Mouse (Mus musculus): ENCODE measurements around the gene 4921539E11Rik. TPM values are rescaled to one million over a fixed set of nuclear protein-coding genes. Genes with fewer than 3 reads are reported as not detected.
A peak's percentile ranks its signal among the peaks of the same experiment; 100 is the strongest.

The 4921539E11Rik gene
- polyA plus RNA-seq, 1 experiment from 2014 or later = not detected

DNA sequence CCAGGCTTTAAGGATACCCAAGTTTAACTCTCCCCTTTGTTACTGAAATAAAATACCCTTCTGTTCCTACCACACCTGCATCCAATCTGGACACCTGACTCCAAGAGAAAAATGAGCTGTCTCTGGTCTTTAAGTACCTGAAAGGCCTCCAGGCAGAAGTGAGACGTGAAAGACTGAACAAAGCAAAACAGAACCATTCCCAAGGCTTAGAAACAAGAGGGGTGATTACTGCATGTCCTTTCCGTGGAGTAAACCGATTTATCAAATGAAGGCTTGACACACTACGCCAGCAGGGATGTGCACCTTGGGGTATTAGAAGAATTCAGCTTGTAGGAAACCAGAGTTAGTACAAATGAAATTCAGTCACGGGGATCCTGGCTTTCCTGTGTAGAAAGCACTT, 71.7 kb downstream of the 4921539E11Rik start:
- Histone ChIP-seq H3K9me3 (ENCODE audit: control insufficient read depth, low read length) (no peaks in the 10 kb centered on the region), H3K27ac (replicated peaks; ENCODE audit: low read depth, low read length) (no peak overlapping the region), H3K36me3 (ENCODE audit: control insufficient read depth, insufficient read depth, low read length) (no peaks in the 10 kb centered on the region), H3K27me3 (ENCODE audit: control insufficient read depth, insufficient read depth, low read length) (no peaks in the 10 kb centered on the region), H3K4me3 (ENCODE audit: low read depth, low read length) (no peak overlapping the region), H3K9ac (ENCODE audit: low read length) (no peak overlapping the region), H3K4me1 (ENCODE audit: control insufficient read depth, insufficient read depth, low read length) (peaks cover 11% of the 10 kb centered on the region; the same call in 1 of the 2 replicates), H3K4me2 (ENCODE audit: low read depth, severe bottlenecking) (no peak overlapping the region)
- 30% methylated on average over 5 of the region's 5 CpGs for WGBS
- DNase-seq (ENCODE audit: low spot score) = peak; percentile 36
- no peak for ATAC-seq (ENCODE audit: insufficient number of reproducible peaks, low FRiP score, low TSS enrichment, low read depth)

DNA sequence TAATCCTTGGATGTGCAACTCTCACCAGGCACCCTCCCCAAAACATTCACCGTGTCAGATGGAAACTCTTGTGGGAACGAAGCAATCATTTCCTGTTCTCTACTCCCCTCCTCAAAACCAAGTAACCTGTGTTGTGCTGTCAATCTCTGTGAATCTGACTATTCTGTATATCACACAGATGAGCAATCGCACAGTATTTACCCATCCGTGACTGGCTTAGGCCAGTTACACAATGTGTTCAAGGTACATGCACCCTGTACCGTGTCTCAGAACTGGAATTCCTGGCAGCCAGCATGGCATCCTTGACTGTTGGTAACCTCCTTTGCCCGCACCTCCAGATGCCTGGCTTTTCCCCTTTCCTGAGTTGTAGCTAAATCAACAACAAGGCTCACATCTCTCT, 74.6 kb downstream of the 4921539E11Rik start:
- Histone ChIP-seq H3K4me1 (ENCODE audit: control insufficient read depth, insufficient read depth, low read length) (peaks cover 11% of the 10 kb centered on the region; the same call in 1 of the 2 replicates), H3K27ac (replicated peaks; ENCODE audit: low read depth, low read length) (no peak overlapping the region), H3K27me3 (ENCODE audit: control insufficient read depth, insufficient read depth, low read length) (no peaks in the 10 kb centered on the region), H3K9ac (ENCODE audit: low read length) (no peak overlapping the region), H3K9me3 (ENCODE audit: control insufficient read depth, low read length) (no peaks in the 10 kb centered on the region), H3K36me3 (ENCODE audit: control insufficient read depth, insufficient read depth, low read length) (no peaks in the 10 kb centered on the region), H3K4me2 (ENCODE audit: low read depth, severe bottlenecking) (no peak overlapping the region), H3K4me3 (ENCODE audit: low read depth, low read length) (no peak overlapping the region)
- WGBS = 86% methylated on average over 6 of the region's 6 CpGs
- DNase-seq (ENCODE audit: low spot score) (no peak), ATAC-seq (ENCODE audit: insufficient number of reproducible peaks, low FRiP score, low TSS enrichment, low read depth) (no peak)

DNA sequence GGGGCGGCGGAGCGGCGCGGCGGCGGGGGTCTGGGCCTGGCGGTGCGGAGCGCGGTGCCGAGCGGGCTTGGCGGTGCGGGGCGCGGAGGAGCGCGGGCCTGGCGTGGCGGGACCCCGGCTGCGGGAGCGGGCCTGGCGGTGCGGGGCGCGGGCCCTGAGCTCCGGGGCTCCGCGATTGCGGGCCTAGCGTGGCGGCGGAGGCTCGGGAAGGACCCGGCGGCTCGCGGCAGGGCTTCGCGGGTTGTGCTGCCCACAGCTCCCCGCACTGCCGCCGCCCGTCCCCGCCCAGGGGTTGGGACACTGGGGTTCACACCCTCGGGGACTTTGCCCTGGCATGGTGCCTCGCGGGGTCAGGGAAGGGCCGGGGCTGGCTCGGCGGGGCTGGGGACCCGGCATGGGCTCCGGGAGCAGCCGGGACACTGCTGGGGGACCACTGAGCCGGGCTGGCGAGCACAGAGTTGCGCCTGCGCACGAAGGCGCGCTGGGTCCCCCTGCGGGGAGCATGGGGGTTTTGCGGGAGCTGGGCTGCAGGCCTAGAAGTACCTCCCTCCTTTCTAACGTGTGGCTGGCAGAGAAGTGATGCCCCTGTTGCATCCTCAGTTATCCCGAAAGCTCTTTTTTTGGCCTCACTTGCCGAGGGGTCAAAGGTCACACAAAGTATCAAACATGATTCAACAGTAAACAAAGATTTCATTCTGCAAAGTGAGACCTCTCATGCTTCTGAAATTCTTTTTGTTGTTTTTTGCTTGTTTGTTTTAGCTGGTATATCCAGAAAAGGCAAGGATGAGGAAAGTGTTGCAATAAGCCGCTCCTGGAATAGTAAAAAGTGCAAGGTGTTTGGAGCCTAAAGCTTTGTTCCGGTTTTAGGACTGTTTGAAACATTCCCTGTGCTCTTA, 75.5 kb downstream of the 4921539E11Rik start, which contains the start of gene Slc35d1:
Slc35d1 (minus strand) TSS at position 240 of the 896 bp plus-strand sequence.
- H3K27me3 ChIP-seq (ENCODE audit: control insufficient read depth, insufficient read depth, low read length) = no peaks in the 10 kb centered on the region
- no peaks in the 10 kb centered on the region for H3K36me3 ChIP-seq (ENCODE audit: control insufficient read depth, insufficient read depth, low read length)
- H3K9me3 ChIP-seq (ENCODE audit: control insufficient read depth, low read length) = no peaks in the 10 kb centered on the region
- ATAC-seq (ENCODE audit: insufficient number of reproducible peaks, low FRiP score, low TSS enrichment, low read depth) = peak; percentile 91
- H3K9ac ChIP-seq (ENCODE audit: low read length) = peak within 1 kb of the TSS; percentile 97
- H3K4me2 ChIP-seq (ENCODE audit: low read depth, severe bottlenecking) = peak within 1 kb of the TSS; percentile 85
- peak within 1 kb of the TSS; percentile 98 for H3K27ac ChIP-seq (replicated peaks; ENCODE audit: low read depth, low read length)
- 3% methylated on average over 56 of the region's 70 CpGs for WGBS
- H3K4me1 ChIP-seq (ENCODE audit: control insufficient read depth, insufficient read depth, low read length) = peaks cover 9% of the 10 kb centered on the region; the same call in 1 of the 2 replicates
- peak; percentile 88 for DNase-seq (ENCODE audit: low spot score)
- peak within 1 kb of the TSS; percentile 86 for H3K4me3 ChIP-seq (ENCODE audit: low read depth, low read length)

DNA sequence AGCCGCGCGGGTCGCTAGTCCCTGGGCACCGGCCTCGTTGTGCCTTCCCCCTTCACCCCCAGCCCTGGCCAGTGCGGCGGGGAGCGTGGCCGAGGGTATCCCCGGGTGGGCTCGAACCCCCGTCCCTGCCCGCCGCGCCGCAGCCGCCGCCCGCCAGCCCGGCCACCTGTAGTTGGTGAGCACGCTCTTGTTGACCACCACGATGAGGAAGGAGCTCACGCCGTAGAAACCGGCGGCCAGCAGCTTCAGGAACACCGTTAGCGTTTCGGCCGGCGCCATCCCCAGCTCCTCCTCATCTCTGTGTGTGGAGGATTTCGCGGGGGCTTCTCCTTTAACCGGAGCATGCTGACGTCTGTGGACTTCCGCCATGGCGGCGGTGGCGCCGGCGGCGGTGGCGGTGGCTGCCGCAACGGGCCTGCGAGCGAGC, 76.2 kb downstream of the 4921539E11Rik start:
- peak overlapping the region; percentile 85 for H3K4me2 ChIP-seq (ENCODE audit: low read depth, severe bottlenecking)
- peaks cover 9% of the 10 kb centered on the region; the same call in 1 of the 2 replicates for H3K4me1 ChIP-seq (ENCODE audit: control insufficient read depth, insufficient read depth, low read length)
- H3K9me3 ChIP-seq (ENCODE audit: control insufficient read depth, low read length) = no peaks in the 10 kb centered on the region
- H3K27me3 ChIP-seq (ENCODE audit: control insufficient read depth, insufficient read depth, low read length) = no peaks in the 10 kb centered on the region
- H3K27ac ChIP-seq (replicated peaks; ENCODE audit: low read depth, low read length) = peak overlapping the region; percentile 98
- H3K9ac ChIP-seq (ENCODE audit: low read length) = peak overlapping the region; percentile 97
- H3K4me3 ChIP-seq (ENCODE audit: low read depth, low read length) = peak overlapping the region; percentile 86
- WGBS = under 1% methylated on average over 44 of the region's 48 CpGs
- no peaks in the 10 kb centered on the region for H3K36me3 ChIP-seq (ENCODE audit: control insufficient read depth, insufficient read depth, low read length)
- peak; percentile 79 for DNase-seq (ENCODE audit: low spot score)
- ATAC-seq (ENCODE audit: insufficient number of reproducible peaks, low FRiP score, low TSS enrichment, low read depth) = peak; percentile 51

DNA sequence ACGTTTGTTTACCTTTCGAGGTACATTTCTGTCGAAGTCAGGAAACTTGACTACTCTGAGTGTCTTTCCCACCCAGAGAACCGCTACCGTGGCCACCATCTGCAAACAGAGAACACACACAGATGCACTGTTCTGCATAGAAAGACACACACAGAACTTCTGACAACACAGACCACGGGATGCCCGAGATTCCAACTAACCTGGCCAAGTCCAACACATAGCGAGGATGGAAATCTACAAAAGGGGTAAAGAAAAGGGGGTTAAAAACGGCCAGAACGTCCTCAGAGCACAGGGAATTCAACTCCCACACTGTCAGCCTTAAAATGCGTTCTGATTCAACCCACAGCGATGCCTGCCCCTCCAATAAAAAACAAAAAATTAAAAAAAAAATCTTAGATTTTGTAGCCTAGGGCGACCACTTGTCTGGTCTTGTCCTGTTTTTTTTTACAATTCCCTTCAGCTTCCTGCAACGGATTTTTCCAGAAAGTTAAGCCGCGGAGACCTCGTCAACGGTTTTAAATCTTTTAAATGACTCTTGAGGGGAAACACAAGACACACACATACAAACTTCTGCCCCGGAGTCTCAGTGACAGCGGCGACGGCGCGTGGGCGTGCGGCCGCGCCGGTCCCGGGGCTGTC, 76.7 kb downstream of the 4921539E11Rik start:
- Histone ChIP-seq H3K9me3 (ENCODE audit: control insufficient read depth, low read length) (no peaks in the 10 kb centered on the region), H3K27me3 (ENCODE audit: control insufficient read depth, insufficient read depth, low read length) (no peaks in the 10 kb centered on the region), H3K36me3 (ENCODE audit: control insufficient read depth, insufficient read depth, low read length) (no peaks in the 10 kb centered on the region), H3K9ac (ENCODE audit: low read length) (peak overlapping the region; percentile 97), H3K4me3 (ENCODE audit: low read depth, low read length) (peak overlapping the region; percentile 86), H3K4me2 (ENCODE audit: low read depth, severe bottlenecking) (peak overlapping the region; percentile 85), H3K4me1 (ENCODE audit: control insufficient read depth, insufficient read depth, low read length) (peaks cover 9% of the 10 kb centered on the region; the same call in 1 of the 2 replicates), H3K27ac (replicated peaks; ENCODE audit: low read depth, low read length) (peak overlapping the region; percentile 98)
- 5% methylated on average over 30 of the region's 30 CpGs for WGBS
- ATAC-seq (ENCODE audit: insufficient number of reproducible peaks, low FRiP score, low TSS enrichment, low read depth) (no peak), DNase-seq (ENCODE audit: low spot score) (peak; percentile 43)

DNA sequence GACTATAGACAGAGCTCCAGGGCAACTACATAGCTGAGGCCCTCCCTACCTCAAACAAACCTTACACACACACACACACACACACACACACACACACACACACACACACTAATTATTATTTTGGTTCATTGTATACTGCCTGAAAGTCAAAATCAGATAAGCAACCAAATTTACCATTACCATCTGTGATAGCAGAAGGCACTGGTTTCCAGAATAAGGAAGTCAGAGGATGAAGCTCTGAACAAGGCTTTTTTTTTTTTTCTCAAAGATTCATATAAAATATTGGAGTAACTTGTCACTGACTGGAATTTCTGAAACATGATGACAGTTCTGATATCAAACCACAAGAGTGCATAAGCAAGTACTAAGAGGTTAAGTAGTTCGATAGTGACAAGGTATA, 82.1 kb downstream of the 4921539E11Rik start:
- peaks cover 6% of the 10 kb centered on the region; the same call in 1 of the 2 replicates for H3K36me3 ChIP-seq (ENCODE audit: control insufficient read depth, insufficient read depth, low read length)
- no peaks in the 10 kb centered on the region for H3K9me3 ChIP-seq (ENCODE audit: control insufficient read depth, low read length)
- H3K27ac ChIP-seq (replicated peaks; ENCODE audit: low read depth, low read length) = no peak overlapping the region
- no peak overlapping the region for H3K4me3 ChIP-seq (ENCODE audit: low read depth, low read length)
- no peaks in the 10 kb centered on the region for H3K4me1 ChIP-seq (ENCODE audit: control insufficient read depth, insufficient read depth, low read length)
- H3K27me3 ChIP-seq (ENCODE audit: control insufficient read depth, insufficient read depth, low read length) = no peaks in the 10 kb centered on the region
- 91% methylated on average over 1 of the region's 1 CpGs for WGBS
- ATAC-seq (ENCODE audit: insufficient number of reproducible peaks, low FRiP score, low TSS enrichment, low read depth) (no peak), DNase-seq (ENCODE audit: low spot score) (no peak)
- no peak overlapping the region for H3K4me2 ChIP-seq (ENCODE audit: low read depth, severe bottlenecking)
- no peak overlapping the region for H3K9ac ChIP-seq (ENCODE audit: low read length)

DNA sequence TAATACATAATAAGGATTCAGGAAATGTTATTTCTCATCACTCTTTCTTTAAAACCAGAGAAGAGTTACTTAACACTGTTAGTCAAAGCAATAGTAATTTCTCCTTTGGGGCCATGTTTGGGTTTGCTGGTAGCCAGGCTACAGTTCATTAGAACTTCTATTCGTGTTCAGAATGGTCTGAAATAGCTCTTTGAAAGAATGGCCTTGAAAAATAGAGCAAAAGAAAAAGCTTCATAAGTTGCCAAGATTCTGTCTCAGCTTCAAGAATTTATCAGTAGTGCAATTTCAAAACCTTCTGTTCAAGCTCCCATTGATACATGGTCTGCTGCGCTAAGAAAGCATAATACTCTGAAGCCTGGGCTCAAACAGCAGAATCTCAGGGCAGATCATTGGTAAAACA, 87.0 kb downstream of the 4921539E11Rik start:
- H3K36me3 ChIP-seq (ENCODE audit: control insufficient read depth, insufficient read depth, low read length) = peaks cover 6% of the 10 kb centered on the region; the same call in 1 of the 2 replicates
- 91% methylated on average over 2 of the region's 2 CpGs for WGBS
- H3K4me2 ChIP-seq (ENCODE audit: low read depth, severe bottlenecking) = no peak overlapping the region
- ATAC-seq (ENCODE audit: insufficient number of reproducible peaks, low FRiP score, low TSS enrichment, low read depth) = no peak
- no peaks in the 10 kb centered on the region for H3K9me3 ChIP-seq (ENCODE audit: control insufficient read depth, low read length)
- no peaks in the 10 kb centered on the region for H3K27me3 ChIP-seq (ENCODE audit: control insufficient read depth, insufficient read depth, low read length)
- no peaks in the 10 kb centered on the region for H3K4me1 ChIP-seq (ENCODE audit: control insufficient read depth, insufficient read depth, low read length)
- no peak overlapping the region for H3K4me3 ChIP-seq (ENCODE audit: low read depth, low read length)
- no peak for DNase-seq (ENCODE audit: low spot score)
- no peak overlapping the region for H3K27ac ChIP-seq (replicated peaks; ENCODE audit: low read depth, low read length)
- H3K9ac ChIP-seq (ENCODE audit: low read length) = no peak overlapping the region

DNA sequence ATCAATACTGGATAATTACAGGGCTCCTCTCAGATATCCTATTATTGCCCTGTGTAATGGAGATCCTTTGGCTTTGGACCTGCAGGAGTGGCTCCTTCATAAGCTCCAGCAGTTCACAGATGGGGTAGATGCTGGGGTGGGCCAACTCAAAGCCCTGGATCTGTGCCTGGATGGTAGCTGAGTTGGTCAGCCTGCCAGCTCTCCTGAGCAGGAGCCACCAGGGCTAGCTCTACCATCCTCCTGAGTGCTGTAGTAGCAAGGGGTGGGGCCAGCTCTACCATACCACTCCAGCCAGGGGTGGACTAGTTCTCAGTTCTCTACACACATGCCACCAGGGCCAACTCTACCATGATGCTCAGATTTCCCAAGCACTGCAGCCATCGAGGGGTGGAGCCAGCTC, 90.6 kb downstream of the 4921539E11Rik start:
- Histone ChIP-seq H3K27me3 (ENCODE audit: control insufficient read depth, insufficient read depth, low read length) (no peaks in the 10 kb centered on the region), H3K9ac (ENCODE audit: low read length) (no peak overlapping the region), H3K27ac (replicated peaks; ENCODE audit: low read depth, low read length) (no peak overlapping the region), H3K4me2 (ENCODE audit: low read depth, severe bottlenecking) (no peak overlapping the region), H3K4me1 (ENCODE audit: control insufficient read depth, insufficient read depth, low read length) (no peaks in the 10 kb centered on the region), H3K36me3 (ENCODE audit: control insufficient read depth, insufficient read depth, low read length) (peaks cover 2% of the 10 kb centered on the region; the same call in 1 of the 2 replicates), H3K9me3 (ENCODE audit: control insufficient read depth, low read length) (no peaks in the 10 kb centered on the region), H3K4me3 (ENCODE audit: low read depth, low read length) (no peak overlapping the region)
- WGBS = 90% methylated on average over 1 of the region's 1 CpGs
- ATAC-seq (ENCODE audit: insufficient number of reproducible peaks, low FRiP score, low TSS enrichment, low read depth) = no peak
- DNase-seq (ENCODE audit: low spot score) = no peak
